Mouse (Mus musculus) myocyte (in vitro differentiated cells): ENCODE measurements around the gene Sele.

ENCODE experiments used
- E2F4 ChIP-seq: IDR thresholded peaks from one replicate; pipeline ENCODE4 v1.6.1; 2011; ENCODE audit warnings: mild to moderate bottlenecking, control low read depth, moderate library complexity; ENCODE audit not compliant: insufficient read depth
- MAX ChIP-seq: IDR thresholded peaks from one replicate; pipeline ENCODE4 v1.6.1; 2011; ENCODE audit warnings: low read depth, mild to moderate bottlenecking, control low read depth
- POLR2A ChIP-seq: IDR thresholded peaks from one replicate; pipeline ENCODE4 v1.6.1; 2011; ENCODE audit warnings: low read depth, mild to moderate bottlenecking, control low read depth, moderate library complexity; ENCODE audit not compliant: insufficient read length
- POLR2AphosphoS2 ChIP-seq: IDR thresholded peaks from one replicate; pipeline ENCODE4 v1.6.1; 2011; ENCODE audit warnings: low read depth, control low read depth; ENCODE audit not compliant: insufficient read length
- REST ChIP-seq: IDR thresholded peaks from one replicate; pipeline ENCODE4 v1.6.1; 2011; ENCODE audit warnings: mild to moderate bottlenecking, control low read depth, moderate library complexity; ENCODE audit not compliant: insufficient read depth, insufficient read length
- TCF12 ChIP-seq: IDR thresholded peaks from one replicate; pipeline ENCODE4 v1.6.1; 2011; ENCODE audit warnings: mild to moderate bottlenecking, control low read depth; ENCODE audit not compliant: poor library complexity, insufficient read depth, severe bottlenecking
- TCF3 ChIP-seq: IDR thresholded peaks from one replicate; pipeline ENCODE4 v1.6.1; 2011; ENCODE audit warnings: low read depth, control low read depth; ENCODE audit not compliant: insufficient read length
- USF1 ChIP-seq: IDR thresholded peaks from one replicate; pipeline ENCODE4 v1.6.1; 2011; ENCODE audit warnings: low read depth, mild to moderate bottlenecking, control low read depth, moderate library complexity

DNA sequence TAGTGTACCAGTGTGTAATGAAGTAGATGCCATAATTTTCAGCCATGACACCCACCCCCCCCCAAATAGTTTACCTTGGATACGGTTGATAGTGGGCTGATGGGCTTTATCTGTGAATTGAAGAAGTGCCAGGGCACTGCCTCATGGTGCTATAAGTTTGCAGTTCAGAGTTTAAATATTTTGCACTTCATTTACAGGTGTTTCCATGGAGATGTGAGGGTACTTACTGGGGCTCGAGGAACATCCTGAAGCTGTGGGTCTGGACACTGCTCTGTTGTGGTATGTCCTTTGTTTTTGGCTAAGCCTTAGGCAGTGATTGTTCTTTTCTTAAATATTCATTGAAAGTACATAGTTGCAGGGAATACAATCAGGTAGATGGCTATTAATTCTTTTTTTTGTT lies 14.8 kb downstream of the Sele start:
- TF ChIP-seq MAX (no peak), POLR2AphosphoS2 (no peak), POLR2A (no peak), TCF12 (no peak), REST (no peak), E2F4 (no peak), USF1 (no peak), TCF3 (no peak)
